Mouse (Mus musculus): Measurements from ENCODE around the gene Ap2b1.
"Not testable (repeated sequence)": the region's sequence is repeated elsewhere in the genome, so short reads cannot be mapped to it uniquely, and the experiment has no call there.

The Ap2b1 gene

DNA sequence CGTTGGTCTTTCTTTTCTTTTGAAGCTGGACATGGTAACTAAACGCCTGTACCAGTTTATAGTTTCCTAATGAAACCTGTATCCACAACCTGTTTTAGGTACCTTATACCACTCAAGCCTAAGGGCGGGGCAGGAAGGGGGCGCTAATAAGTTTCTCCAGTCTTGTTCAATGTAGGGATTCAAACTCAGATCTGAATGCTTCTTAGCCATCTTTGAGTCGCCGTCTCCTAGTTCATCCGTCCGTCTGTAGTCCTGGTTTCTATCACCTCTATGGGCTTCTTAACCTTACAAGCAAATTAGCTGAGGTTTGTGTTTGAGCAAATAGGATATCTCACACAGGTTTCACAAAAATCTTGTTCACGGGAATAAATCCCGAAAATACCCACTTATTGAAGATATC lies 3.3 kb downstream of the Ap2b1 start:
- no peak for DNase-seq

DNA sequence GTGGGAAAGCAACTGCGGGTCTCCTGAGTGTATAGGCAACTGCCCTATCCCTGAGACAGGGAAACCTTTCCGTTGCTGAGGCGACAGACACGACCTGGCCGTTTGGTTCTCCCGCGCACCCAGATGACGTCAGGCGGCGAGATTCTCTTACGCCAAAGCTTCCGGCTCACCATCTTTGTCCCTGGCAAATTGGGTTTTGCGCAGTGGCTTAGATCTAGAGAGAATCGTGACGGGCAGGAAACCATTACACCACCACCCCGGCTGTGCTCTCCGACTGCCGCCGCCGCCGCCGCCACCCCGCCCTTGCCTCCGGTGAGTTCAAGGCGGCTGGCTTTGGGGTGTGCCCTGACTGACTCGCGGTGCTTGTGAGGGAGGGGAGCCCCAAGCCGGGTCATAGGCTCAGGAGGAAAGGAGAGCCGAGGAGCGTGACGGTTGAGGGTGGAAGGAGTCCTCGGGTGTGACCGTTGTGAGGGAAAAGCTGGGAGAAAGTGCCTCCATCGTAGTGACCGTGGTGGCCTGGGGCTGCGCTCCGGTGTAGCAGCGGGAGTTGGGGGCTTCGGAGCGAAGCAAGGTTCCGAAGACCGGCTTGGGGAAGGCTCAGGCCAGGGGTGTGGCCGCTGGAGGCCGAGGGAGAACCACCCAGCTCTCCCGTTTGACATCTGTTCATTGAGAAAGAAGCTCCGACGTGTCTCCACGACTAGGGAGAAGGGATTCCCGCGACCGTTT lies 3.9 kb downstream of the Ap2b1 start, which contains the start of gene Pex12:
TSS of gene Pex12 (minus strand) at position 61 of the 726 bp plus-strand sequence.
- peak; percentile 93 for DNase-seq

DNA sequence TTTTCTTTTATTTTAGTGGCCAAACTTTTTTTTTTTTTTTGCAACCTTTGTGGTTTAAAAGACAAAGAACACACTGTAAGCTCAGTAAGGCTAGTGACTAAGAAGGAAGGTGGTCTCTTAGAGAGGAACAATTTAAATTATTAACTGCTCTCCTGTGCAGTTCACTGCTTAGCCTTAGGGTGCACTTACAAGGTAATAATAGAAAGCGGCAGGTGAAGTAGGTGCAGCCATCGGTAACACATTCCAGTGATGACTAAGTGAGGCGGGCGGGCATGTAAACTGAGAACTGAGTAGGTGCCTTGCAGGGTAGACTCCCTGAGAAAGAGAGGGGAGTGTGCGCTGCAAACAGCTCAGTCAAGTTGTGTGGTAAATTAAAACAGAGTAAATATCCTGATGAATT lies 4.9 kb downstream of the Ap2b1 start:
- DNase-seq: no peak

DNA sequence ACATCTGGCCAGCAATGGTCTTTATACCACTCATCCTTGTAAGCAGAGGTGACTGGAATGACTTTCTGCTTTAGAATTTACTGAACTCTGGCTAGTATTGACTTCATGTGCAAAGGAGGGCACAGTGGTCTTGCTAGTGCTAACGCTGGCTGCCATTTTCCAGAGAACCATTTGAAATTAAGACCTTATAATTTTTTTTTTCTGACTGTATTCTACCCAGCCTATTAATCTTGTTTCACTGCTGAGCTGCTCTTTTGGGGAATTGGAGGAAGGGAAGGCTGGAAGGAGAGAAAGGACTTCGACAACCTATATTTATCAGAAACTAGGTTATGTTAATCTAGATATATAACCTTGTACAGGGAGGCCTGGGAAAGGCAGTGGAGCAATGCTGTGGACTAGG lies 5.7 kb downstream of the Ap2b1 start:
- DNase-seq: no peak

DNA sequence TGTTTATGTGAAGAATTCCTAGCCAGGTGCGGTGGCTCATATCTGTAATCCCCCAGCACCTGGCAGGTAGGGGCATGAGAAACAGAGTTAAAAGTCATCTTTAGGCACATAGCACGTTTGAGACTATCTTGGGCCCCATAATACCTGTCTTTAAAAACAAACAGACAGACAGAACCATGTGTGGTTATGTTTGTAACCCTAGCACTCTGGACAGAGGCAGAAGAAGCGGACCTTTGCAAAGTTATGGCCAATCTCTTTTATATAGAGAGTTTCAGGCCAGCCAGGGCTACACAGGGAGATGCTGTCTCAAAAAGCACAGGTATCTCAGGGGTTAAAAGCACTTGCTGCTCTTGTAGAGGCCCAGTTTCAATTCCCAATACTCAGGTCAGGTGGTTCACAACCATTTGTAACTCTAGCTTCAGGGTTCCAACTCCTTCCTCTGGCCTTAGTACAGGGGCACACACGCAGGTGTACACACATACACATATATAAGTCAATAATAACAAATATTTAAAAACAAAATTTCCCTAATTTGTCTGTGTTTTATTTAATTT lies 8.0 kb downstream of the Ap2b1 start:
- no peak for DNase-seq

DNA sequence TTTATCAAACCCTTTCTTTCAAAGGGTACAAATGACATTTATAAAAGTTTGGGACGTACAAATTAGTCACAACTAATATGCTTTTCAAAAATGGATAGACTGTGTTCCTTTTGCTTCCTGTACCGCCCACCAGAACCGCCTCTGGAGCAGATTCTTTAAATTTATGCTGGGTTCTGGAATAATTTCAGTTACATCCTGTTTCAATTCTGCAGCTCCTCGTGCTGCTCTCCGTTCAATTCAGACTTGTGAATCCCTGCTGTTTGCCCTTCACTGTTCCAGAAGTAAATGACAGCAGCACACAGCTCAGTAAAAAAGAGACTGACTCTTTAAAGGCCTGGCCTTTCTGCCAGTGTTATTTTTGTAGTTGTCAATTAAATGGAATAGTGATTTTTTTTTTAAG lies 13.6 kb downstream of the Ap2b1 start:
- DNase-seq: no peak

DNA sequence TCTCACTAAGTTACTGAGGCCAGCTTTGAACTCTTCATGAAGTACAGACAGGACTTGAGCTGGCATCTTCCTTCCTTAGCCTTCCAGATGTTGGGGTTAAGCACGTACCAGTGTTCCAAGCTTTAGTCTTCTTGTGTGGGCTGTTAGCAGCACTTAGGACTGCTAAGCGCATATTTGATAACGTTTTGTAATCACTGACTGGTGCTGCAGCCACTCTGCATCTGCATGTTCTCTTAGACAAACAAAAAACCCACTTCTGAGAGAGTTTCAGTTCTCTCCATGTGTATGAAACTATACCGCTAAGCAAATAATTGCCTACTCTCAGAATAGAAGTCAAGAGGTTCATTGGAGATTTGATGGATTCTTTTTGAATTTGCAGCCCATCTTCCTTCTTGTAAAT lies 20.2 kb downstream of the Ap2b1 start:
- DNase-seq: no peak

DNA sequence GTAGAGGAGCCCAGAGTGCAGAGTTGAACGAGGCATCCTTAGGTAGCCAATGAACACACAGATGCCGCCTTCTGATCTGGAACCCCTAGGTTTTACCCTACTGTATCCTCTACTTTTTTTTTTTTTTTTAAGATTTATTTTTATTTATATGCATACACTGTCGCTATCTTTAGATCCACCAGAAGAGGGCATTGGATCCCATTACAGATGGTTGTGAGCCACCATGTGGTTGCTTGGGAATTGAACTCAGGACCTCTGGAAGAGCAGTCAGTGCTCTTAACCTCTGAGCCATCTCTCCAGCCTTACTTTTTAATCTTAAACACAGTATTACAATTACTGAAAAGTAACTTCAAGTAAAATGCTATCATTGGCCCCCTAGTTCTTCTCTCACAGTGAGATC lies 27.9 kb downstream of the Ap2b1 start:
- DNase-seq: not testable (repeated sequence)

DNA sequence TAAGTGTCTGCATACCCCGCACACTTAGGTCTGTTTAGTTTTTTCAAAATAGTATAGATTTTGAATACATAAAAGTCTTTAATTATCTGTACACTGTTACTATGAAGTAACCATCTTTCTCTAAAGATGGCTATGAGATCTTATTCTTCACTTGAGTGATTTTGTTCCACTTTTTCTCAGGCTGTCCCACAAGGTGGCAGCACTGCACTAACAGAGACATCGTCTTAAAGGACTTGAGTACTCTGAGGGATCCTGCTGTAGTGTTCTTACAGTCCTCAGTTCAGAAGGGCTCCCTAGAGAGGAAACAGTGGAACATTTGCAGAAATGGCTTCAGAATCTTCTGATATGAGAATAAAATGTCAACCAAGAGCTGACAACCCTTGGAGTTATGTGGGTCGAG lies 28.6 kb downstream of the Ap2b1 start:
- peak; percentile 25 for DNase-seq

DNA sequence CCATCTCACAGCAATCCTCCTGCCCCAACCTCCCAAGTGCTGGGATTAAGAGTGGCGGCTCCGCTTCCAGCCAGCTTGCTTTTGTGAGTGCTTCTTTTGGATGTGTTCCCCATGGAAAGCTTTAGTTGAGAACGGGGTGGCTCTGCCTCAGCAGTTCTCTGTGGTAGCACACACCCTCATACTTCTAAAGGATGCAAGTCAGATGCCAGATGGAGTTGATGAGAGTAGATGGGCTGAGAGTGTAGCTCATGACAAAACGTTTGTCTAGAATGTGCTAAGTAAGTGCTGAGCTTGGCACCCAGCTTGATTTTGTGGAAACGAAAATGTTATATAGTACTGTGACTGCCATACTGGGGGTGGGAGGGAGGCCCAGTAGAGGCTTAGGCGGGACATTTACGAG lies 37.0 kb downstream of the Ap2b1 start:
- DNase-seq: no peak

DNA sequence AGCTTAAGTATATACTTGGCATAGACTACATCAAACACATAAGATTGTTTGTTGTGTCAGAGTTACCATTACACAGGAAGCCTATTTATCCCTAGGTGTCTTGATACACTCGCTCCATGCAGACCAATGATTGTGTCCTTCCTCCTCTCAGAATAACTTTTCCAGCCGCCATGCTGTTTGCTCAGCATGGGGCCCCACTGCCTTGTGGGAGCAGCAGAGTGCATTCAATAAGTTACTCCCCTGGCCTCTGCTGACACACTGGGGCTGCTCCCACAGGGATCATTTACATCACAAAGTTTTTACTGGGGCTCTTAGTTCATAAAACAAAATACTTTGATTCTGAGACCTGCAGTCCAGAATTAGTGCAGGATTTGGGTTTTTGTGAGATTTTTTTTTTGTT lies 40.9 kb downstream of the Ap2b1 start:
- DNase-seq: no peak

DNA sequence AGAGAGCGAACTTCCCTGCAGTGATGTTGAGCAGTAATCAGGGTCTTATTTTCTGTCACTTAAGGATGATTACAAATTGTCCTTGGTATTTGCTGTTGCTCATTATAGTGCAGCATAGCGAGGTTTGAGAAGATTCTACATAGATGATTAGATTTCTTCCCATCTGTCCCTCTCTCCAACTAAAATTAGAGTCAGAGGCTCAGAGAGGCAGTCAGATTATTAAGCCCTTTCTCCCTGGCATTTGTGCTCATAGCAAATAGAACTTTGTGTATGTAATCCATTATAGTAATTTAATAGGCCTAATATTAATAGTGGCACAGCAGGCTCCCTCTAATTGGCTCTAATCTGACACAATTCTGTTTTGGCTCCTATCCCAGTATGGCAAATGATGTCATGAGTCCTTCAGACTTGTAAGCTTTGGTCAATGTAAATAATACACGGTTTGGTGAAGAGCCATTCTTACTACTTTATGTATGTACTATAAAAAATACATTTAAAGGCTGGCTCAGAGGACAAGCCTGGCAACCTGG lies 43.0 kb downstream of the Ap2b1 start:
- no peak for DNase-seq

DNA sequence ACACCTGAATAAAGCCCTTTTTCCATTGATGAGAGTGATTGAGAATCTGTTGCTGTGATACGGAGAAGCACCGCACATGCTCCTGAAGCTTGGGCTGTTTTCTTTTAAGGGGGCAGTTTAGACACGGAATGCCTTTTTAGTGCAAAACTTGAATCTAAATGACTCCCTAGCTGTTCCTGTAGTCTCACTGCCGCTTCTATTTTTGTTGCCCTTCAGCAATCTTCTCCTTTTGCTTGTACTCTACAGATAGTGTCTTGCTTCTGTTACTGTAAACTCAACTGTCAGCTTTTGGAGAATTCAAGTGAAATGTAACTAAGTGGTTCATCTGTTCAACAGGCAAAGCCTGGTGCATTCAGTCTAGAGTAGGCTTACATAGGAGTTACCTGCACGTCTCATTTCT lies 56.6 kb downstream of the Ap2b1 start:
- DNase-seq: no peak

DNA sequence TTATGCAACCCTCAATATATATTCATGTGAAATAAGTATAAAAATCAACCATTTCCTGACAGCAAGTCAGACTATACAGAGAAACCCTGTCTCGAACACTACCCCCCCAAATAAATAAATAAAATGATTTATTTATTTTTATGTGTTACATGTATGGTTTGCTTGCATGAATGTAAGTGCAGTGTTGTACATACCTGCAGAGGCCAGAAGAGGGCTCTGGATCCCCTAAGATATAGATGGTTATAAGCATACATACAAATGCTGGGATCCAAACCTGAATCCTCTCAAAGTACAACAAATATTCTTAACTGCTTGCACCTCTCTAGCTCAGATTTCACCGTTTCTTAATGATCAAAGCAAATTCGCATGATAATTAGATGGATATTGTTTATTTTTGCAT lies 58.6 kb downstream of the Ap2b1 start:
- peak; percentile 28 for DNase-seq

DNA sequence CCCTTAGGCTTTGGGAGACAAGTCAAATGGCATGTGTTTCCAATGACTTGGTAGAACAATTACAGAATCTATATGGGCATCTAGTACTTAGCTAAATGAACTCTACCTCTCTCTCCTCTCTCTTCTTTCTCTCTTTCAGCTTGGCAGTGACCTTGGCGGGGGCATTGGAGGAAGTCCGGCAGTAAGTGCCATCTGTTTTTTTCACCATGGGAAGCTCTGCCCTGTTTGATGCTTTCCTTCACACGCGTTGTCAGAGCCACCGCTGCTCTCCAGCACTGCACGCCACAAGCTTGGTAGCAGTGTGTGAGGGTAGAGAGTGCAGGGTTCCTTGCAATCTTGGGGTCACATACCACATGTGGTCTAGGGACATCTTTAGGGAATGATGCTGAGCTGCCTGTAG lies 65.8 kb downstream of the Ap2b1 start:
- DNase-seq: peak; percentile 30

DNA sequence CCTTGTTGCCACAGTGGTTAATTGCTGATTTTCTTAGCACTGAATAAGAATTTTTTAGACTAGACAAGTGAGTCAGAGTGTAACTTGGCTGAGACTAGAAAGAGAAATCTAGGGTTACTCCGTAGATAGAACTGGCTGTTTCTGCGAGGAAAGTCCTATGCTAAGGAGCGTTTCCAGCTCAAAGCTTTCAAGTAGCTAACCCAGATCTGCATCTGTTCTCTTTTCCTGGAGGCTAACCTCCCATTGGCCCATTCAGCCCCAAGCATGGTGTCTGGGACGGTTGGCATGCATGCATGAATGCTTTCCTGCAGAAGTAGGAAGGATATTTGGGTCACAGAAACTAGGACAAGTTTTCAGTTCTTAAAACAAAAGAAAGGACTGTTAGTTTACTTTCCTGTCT lies 72.4 kb downstream of the Ap2b1 start:
- DNase-seq: peak; percentile 46

DNA sequence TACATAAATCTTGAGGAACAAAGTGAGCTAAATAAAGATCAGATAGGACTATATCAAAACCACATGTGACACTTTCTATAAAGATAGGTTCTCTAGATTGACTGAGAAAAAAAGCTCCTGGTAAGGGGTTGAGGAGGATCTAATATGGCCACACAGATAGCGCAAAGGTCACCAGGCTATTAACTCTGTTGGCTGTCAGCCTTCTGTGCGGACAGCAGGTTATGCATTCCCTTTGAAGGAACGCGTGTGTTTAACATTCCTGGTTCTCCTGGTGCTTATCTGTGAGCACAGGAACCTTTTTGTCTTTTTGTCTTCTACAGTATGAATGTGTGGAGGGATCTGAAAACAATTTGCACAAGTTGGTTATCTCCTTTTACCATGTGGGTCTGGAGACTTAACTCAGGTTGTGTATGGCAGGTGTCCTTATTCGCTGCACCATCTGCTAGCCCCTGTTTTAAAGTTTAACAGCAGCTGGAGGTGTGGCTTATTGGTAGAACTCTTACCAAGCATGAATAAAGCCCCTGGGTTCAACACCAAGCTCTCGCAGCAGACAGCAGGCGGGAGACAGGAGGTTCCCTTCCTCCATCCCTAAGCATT lies 81.0 kb downstream of the Ap2b1 start:
- DNase-seq: no peak

DNA sequence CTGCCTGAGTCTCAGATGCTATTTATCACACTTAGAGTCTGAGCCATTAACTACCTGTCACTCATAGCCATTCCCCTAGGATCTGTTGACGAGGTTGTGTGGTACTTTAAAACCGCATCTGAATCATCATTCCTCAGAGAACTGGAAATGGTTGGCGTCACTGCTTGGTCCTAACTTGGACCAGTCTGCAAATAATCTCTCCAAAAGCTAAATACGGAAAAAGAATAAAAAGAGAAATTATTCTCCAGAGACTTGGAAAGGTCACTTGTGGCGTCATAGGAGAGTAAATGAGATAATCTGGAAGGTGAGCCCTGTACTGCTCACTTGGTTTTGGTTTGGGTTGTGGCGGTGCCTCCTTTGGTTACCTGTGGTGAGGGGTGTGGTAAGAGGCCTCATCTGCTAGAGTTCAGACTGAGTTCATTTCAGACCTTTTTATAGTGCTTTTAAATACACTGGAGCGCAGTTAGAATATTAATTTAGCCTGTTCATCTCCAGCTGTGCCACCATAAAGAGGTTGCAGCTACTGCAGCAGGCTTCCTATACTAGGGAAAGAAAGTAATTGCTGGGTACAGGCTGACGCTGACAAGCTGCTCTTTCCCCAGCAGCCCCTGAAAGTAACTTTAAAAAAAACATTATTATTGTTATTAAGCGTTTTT lies 84.2 kb downstream of the Ap2b1 start:
- DNase-seq: no peak

DNA sequence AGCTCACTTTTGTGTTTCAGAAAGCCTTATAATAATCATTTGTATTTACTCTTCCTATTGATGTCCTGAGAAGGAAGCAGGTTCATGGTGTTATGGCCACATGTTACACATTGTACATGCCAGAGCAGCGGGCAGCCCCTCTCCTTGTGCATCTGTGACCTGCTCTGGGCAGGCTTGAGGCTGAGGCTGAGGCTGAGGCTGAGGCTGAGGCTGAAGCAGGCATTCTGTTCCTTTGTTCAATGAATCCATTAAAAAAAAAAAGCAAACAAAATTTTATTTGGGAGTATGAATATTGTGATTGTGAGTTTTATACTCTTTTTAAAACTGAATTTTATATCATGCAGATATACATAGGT lies 84.7 kb downstream of the Ap2b1 start:
- DNase-seq: no peak

DNA sequence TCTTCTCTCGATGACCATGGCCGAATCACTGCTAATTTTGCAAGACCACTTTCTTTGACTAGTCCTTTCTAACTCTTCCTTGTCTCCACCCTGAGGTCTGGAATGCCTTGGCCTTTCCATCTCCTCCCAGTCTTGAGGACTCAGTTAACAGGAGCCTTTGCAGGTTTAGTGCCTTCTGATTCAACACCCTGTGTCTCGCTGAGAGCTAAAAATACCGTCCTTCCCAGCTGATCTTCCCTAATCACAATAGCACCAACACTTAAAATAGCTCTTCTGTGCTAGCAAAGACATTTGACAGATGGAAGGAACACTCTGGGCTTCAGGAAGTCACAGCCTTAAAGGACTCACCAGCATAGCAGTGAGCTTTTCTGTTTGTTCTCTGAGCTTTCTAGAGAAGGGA lies 94.2 kb downstream of the Ap2b1 start:
- no peak for DNase-seq

DNA sequence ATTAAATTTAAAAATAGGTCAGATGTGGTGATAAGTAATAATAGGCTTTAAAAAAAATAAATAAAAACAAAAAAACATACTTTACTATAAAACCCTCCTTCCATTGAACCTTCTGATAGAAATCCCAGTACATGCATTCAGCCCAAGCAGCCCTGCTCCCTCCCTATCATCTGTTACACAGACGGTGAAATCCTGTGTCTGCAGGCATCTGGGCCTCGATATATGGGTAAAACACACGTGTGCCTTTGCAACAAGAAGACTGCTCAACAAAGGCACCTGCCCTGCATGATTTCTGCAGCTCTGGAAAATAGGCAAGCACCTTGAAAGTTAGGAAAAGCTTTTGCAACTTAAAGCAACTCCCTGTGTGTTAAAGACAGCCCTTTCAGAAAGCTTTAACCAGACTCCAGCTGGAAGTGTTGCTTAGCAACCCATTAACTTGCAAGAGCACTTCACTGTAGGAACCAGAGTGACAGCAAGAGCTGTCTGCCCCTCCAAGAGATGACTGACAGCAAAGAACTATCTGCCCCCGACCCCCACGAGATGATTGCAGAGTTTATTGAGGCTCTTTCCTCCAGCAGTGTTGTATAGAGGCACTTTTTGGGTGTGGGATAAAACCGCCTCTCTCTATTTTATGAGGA lies 96.1 kb downstream of the Ap2b1 start:
- DNase-seq: no peak

DNA sequence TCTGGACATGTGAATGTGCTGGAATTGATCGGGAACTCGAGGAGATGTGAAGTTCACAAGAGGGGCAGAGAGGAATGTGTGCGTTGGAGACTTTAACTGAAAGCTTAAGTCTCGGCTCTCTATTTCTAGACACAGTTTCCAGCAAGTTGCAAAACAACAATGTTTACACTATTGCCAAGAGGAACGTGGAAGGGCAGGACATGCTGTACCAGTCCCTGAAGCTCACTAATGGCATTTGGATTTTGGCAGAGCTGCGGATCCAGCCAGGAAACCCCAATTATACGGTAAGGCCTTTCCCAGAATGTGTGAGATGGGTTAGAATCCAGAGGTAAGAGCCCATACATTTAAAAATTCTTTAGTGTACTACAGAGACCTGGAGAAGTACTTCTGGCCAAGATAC lies 98.8 kb downstream of the Ap2b1 start:
- DNase-seq: no peak

DNA sequence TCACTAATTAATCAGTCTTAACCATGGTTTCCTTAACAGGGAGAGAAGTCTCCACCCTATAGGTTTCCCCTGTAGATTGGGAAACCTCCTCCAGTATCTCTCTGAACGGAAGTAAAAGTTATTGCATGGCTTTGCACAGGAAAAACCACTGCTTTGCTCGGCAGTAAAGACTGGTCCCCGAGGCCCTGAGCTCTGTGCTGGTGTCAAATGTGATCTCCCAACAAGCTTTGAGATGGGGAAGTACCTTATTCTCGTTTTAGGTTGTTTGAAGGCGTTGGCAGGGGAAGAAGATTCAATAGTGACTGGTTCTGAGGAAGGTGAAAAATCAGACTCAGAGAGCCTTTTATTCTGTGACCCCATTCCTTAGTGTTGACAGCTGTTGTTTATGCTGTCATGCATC lies 99.9 kb downstream of the Ap2b1 start:
- DNase-seq: no peak

DNA sequence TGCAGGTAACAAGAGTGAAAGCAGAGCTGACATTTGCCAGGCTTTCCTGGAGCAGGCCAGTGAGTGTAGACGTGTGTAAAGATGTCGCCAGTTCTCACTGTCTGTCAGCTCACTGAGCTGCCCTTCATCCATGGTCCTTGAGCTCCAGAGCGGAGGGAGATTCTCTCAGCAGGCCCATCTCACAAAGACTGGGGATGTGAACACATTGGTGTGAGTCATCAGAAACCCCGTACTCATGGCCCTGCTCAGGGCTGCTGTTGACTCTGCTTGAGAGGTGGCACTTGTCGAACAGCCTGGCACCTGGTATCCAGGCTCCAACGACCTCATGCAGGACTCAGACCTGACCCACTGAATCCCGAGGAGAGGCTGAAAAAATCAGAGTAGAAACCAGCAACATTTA lies 105.0 kb downstream of the Ap2b1 start:
- no peak for DNase-seq
